Mouse (Mus musculus) CD8-positive naive resting alpha-beta T cell, adult 57 days (primary cell): Measurements from ENCODE around the gene Nudt10. TPM values are rescaled to one million over a fixed set of nuclear protein-coding genes. Genes with fewer than 3 reads are reported as not detected.

Source experiments
- total RNA-seq: library from RNA; stranded (reverse); gene quantifications from one replicate; pipeline ENCODE4 v1.2.4, GENCODE M21; 2023

Nudt10 gene
- not detected for total RNA-seq

GRCm38 (mm10) chrX:6172823-6173640 lies at the start of gene Nudt10:
Gene Nudt10, minus strand, starts transcription at chrX:6173015.

Other genes with a start within 250 kb of the Nudt10 start
- gene Nudt11, start 125.6 kb downstream of the Nudt10 start, total RNA-seq = not detected
- not detected for gene AU022751, start 89.6 kb downstream of the Nudt10 start, total RNA-seq
- gene Bmp15, start 147.7 kb upstream of the Nudt10 start, total RNA-seq = not detected
- not detected for gene Shroom4, start 226.8 kb upstream of the Nudt10 start, total RNA-seq